Mouse (Mus musculus) left cerebral cortex, adult 9 months (tissue): ENCODE measurements around the gene Opcml.
A peak's percentile ranks its signal among the peaks of the same experiment; 100 is the strongest.

Source experiments
- DNase-seq, 2 experiments: peaks; one replicate each; pipeline ENCODE4 v3.0.0; 2022; ENCODE audit warnings: low spot score in 2 of 2

Gene Opcml

DNA sequence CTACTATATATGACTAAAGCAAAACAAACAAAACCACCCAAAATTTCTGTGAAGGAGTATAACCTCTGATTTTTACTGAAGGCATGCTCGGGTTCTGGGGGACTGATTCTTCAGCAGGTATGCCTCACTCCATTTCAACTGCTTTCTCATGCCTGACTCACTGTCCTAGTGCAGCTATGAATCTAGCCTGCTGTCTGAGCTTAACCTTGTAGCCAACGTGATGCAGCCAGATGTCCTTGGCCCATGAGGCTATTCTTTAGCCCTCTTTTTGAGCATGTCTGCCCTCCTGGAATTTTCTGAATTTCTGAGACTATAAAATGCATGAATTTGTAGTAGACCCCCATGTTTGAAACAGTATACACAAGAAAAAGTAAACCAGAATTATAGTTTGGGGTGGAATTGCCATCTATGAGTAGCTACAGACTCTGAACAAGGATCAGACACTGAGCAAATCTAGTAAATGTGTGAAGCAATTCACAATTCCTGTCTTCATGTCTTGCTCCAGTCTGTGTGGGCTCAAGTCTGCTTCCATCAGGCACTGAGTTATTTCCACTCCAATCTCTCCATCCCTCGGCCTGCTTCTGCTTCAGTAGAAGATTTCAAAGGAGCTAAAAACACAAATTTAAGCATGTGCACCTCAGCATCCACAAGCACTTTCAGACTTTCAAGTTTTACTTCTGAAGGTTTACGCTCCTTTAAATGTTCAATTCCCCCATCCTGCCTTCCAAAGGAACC is 528.6 kb downstream of the Opcml start:
- DNase-seq = no peak

DNA sequence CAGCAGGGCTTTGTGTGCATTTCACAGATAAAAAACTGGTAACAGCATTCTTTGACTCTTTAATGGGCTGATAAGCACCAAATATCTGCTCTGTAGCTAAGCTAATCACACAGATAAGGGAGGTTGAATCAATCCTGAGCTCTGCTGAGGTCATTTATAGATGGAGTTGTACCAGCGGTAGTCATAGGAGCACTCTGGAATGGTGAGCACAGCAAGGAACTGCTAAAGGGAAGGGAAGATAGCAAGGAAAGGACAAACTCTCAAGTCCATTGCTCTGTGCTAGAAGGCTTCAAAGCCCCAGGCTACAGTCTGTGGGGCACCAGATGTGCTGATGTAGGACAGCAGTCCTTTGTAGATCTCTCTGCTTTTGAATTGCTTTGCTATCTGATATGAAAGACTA is 529.2 kb downstream of the Opcml start:
- no peak for DNase-seq

DNA sequence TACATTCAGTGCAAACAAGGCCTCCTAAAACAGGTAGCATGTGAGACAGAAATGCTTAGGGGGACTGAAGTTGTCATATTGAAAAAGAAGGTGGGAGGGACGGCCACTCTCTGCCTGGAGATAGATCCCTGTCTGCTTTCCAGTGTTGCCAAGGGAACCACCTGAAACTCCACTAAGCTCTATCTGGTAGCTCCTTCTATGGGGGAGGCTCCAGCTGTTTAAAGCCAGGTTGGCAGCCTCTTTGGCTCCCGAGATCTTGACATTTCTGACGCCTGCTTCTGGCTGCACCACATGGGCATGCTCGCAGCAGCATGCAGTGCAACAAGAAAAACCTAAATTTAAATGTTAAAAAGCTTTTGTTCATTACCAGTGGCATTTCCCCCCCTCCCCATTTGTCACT is 537.4 kb downstream of the Opcml start:
- DNase-seq = peak in 1 of 2 experiments; percentile 40

- DNase-seq = no peak
These were observed 537.9 kb downstream of the Opcml start for GRCm38 (mm10) chr9:28328434-28328833.

DNA sequence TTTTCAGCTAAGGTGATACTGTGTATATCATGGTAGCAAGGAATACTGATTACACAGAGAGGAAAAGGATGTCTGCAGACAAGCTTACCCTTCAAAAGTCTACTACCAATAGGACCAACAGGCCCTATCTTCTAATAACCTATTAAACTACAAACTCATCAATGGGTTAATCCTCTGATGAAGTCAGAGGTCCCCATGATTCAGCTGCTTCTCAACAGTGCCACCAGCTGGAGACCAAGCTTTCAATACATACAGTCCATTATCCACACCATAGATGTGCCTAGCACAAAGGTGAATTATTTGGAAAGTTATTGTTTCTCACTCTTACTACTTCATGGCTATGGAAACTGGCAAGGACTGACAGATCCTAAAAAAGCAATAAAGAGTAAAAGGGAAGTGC is 538.9 kb downstream of the Opcml start:
- DNase-seq = no peak

GRCm38 (mm10) chr9:28336511-28337208 is 546.1 kb downstream of the Opcml start:
- peak; percentile 52 to 64 for DNase-seq

- no peak for DNase-seq
These were observed 547.3 kb downstream of the Opcml start for GRCm38 (mm10) chr9:28337837-28338236.

DNA sequence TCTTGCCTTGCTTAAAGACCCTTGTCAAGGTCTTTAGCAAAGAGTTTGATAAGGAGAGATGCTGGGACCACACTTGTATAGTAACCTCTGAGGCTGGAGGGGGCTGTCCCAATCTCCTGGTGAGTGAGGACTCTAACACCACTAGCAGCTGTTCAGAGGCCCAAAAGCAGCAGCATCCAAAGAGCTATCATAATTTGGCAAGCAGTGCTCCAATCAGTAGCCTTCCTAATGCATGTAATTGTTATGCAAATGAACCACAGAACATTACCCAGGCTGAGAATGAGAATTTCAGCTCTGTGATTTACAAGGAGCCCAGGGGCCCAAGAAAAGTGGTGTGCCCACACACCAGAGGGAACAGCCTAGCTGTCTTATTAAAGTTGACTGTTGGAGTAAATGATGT is 564.4 kb downstream of the Opcml start:
- DNase-seq = no peak

- no peak for DNase-seq
These were observed 567.4 kb downstream of the Opcml start for GRCm38 (mm10) chr9:28357946-28358345.

- no peak for DNase-seq
These were observed 570.1 kb downstream of the Opcml start for GRCm38 (mm10) chr9:28360691-28361090.

DNA sequence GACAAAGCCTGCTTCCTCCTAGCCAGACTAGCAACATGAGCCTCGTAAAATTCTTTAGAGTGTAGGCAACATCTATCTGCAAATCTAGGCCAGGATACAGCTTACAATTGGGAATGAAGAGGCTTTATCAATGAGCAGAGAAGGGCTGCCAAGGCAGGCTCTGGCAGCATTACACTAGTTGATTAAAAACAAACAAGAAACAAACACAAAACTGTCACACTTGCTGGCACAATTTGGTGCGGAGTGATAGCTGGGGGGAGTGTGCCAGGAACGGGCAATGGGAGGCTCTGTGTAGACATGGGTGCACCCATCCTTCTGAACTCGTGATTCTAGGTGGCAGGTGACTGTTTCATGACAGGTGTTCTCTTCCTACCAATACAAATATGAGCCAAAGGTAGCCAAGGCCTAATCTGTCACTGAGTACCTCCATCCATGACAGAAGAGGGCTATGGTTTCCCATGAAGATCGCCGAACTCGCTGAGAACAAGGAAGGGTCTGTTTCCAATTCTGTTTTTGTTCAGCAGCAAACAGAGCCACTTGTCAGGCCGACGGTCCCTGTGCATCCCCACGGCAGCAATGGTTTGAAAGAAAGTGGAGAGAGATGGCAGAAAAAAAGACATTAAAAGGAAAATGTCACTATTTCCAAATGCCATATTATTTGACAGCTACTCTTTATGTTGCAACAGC is 574.0 kb downstream of the Opcml start:
- DNase-seq = peak in 1 of 2 experiments; percentile 49

GRCm38 (mm10) chr9:28365160-28365473 is 574.5 kb downstream of the Opcml start:
- no peak for DNase-seq

DNA sequence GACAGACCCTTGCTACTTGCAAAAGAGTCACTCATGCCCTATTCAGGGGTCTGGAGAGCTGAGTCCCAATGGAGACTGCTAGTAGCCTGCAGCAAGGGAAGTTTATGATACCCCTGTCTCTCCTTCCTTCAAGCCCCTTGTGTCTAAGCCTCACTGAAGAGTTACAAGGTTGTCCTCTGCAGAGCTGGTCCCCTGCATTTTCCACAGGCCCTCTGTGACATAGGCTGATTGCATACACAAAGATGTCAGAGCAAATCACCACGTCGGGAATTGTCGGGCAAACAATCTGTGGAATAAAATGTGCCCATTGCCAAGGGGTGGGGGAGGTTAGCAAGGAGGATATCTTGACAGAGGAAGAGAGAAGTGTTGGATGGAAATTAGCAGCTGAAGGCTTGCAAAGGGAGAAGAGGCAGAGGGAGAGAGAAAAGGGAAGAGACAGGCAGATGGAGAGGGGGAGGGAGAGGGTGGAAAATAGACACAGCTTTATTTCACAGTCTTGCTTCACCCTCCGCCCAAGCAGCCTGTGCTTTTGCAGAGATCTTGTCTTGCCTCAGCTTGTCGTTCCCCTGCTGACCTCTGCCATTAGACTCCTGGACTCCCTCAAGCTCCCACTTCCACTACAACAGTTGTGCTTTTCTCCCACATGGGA is 596.1 kb downstream of the Opcml start:
- peak; percentile 61 to 79 for DNase-seq

DNA sequence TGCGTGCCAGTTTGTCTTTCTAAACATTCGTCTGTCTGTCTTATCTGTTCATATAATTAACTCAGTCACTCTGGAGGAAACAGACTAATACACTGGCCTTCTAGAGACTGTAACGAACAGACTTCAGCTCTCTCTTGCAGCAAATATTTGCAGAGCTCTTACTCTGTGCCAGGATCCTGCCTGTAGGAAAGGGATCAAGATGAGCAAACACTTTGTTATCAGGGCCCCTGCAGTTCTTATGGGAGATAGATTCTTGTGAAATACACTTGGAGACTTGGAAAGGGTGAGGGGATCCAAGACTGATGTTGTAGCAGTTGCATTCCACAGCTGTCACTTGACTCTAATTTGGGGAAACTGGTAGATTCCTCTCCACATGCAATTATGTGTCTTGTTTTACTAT is 604.6 kb downstream of the Opcml start:
- DNase-seq = no peak

GRCm38 (mm10) chr9:28395638-28396037 is 605.1 kb downstream of the Opcml start:
- no peak for DNase-seq

DNA sequence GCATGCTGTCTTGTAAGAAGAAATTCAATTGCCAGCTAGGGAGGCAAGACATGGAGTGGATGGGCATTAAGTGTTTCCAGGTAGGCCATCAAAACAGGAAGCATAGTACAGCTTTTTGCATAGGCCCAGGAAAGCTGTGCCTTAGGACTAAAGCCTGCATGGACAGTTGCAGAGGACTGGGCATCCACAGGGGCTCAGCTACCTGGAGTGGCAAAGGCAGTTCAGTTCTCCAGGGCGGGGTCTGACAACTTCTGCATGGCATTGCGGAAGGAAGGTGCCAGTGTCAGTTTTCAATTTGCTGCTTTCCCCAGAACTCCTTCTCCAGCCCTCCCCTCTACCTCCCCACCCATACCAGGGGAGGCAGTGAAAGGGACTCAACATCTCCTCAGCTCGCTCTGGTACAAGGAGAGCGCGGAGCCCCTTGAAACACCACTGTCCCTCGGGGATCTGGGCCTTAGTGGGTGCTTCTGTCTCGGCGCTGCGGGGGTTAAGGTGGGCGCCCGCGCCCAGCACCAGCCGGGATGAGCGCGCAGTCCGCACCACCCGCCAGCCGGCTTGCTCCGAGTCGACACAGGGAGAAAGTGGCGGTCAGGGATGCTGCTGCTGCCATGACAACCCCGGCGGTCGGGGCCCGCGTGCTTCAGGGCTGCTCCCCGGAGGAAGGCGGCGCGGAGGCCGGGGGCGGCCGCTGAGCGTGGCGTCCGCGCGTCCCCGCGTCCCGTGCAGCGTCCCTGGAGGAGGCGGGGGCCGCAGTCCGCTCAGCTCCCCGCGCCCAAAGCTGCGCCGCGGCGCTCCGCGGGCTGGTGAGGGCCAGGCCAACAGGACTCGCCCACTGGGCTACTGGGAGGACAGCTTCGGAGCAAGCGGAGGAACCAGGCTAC is 612.4 kb downstream of the Opcml start:
- peak; percentile 40 to 64 for DNase-seq

DNA sequence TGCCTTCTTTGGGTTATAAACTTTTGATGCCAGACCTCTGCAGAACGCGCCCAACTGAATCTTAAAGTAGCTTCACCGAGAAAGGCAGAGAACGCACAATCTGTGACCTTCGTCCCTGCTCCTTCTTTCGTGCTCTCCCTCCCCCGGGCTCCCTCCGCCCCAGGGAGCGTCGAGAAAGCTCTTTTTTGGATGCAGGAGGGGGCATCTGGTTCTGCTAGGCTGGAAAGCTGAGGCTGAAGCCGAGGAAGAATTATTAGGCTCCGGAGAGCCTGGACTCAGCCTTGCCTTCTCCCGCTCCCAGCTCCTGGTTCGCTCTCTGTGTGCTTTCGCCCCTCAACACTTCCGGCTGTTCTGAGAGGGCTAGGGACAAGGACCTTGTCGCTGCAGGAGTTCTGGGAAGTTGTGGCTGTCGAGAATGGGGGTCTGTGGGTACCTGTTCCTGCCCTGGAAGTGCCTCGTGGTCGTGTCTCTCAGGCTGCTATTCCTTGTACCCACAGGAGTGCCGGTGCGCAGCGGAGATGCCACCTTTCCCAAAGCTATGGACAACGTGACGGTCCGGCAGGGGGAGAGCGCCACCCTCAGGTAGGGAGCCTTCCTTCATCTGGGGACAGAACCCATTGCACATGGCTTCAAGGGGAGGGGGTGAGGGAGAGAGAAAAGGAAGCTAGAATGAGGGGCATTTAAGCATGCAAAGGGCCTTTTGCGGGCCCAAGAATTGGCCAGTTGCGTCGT is 613.4 kb downstream of the Opcml start:
- peak in 1 of 2 experiments; percentile 89 for DNase-seq

DNA sequence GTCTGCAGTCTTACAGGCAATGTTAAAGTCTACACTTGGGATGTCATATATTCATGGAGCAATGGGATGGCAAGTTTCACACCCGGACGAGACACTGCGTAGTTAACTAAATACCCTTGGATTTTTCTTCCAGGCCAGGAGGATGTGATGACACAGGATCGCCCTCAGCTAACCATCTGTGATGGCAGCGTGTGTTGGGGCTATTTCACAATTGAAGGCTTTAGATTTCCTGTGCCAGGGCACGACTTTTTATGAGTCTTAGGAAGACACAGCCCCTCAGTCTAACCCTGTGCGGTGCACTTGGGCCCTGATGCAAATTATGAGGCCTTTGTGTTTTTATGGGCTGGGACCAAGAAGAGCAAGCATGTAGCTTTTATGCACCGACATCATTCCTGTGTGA is 614.0 kb downstream of the Opcml start:
- no peak for DNase-seq

DNA sequence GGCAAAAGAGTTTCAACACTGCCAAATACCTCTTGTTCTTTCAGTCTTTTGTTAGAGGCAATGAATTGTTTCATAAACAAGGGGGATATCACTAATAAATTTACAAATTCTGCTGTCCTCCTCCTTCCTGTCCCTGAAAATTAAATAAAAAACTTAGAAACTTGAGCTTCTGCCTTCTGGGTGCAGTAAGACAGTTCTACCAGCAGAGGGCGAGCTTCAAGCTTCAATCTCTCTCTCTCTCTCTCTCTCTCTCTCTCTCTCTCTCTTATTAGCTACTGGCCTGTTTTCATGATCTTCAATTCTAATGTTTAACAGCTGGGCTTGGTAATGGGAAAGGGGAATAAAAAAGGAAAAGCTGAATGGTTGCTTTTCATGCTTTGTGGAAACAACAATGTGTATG is 615.2 kb downstream of the Opcml start:
- no peak for DNase-seq

- no peak for DNase-seq
These were observed 630.2 kb downstream of the Opcml start for GRCm38 (mm10) chr9:28420808-28421207.

GRCm38 (mm10) chr9:28423407-28423806 is 632.8 kb downstream of the Opcml start:
- DNase-seq = no peak
